Mouse (Mus musculus): ENCODE results near the gene Kif5a. TPM values are rescaled to one million over a fixed set of nuclear protein-coding genes. Genes with fewer than 3 reads are reported as not detected.
A peak's percentile ranks its signal among the peaks of the same experiment; 100 is the strongest.

The Kif5a gene
- total and polyA plus RNA-seq, 3 experiments: 0.11 to 0.22 TPM; not detected in 1

DNA sequence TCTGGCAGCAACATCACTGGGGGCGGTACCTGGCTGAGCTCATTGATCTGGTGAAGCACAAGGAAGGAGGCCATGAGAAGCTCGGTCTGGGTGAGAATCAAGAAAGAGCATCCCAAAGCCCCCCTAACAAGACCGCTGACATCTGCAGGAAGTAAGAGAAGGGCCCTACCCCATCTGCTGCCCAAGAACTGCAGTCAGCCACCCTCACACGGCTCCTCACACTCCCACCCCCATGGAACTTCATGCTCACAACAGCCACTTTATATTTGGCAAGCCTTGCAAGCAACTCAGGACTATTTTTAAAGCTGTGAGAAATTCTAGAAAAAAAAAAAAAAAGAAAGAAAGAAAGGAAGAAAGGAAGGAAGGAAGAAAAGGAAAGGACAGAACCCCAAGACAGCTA is 54.2 kb downstream of the Kif5a start:
- Histone ChIP-seq H3K4me1 (ENCODE audit: insufficient read depth, low read depth, low read length) (peaks cover 79% of the 10 kb centered on the region), H3K4me3 (ENCODE audit: low read depth, low read length) (peak overlapping the region; percentile 92), H3K9me3 (replicated peaks) (no peaks in the 10 kb centered on the region), H3K36me3 (replicated peaks) (peaks cover 67% of the 10 kb centered on the region), H3K27me3 (ENCODE audit: insufficient read depth, low read length) (no peaks in the 10 kb centered on the region)
- TF ChIP-seq GATA2 (IDR thresholded peaks at IDR 0.05; ENCODE audit: borderline replicate concordance, low read depth, low read length) (no peak), GATA1 (IDR thresholded peaks at IDR 0.05; ENCODE audit: borderline replicate concordance, low read length) (no peak), TAL1 (conservative IDR thresholded peaks at IDR 0.05; ENCODE audit: low read depth, low read length) (no peak), CTCF (IDR thresholded peaks at IDR 0.05; ENCODE audit: low read depth, low read length) (no peak), POLR2AphosphoS5 (IDR thresholded peaks at IDR 0.05; ENCODE audit: insufficient replicate concordance, low read depth, low read length) (no peak)
- no peak for ATAC-seq (ENCODE audit: extremely low read depth, insufficient number of reproducible peaks, low FRiP score, poor library complexity, severe bottlenecking)
- DNase-seq (ENCODE audit: low spot score): no peak

DNA sequence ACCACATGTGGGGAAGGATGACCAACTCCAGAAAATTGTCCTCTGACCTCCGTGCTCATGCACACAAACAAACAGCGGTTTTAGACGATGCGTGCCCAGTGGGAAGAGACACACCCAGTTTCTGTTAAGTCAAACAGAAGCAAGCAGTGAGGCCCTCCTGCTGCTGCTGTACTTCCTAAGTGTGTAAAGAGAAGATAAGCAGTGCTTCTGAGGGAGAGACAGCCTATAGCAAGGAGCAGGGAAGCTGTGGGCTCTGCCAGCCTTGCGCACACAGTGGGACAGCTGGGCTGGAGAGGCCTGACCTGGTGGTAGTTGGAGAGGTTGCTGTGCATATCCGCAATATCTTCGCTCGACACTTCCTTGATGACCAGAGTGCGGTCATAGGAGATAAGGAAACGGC is 57.8 kb downstream of the Kif5a start:
- TF ChIP-seq TAL1 (conservative IDR thresholded peaks at IDR 0.05; ENCODE audit: low read depth, low read length) (peak; percentile 90), GATA2 (IDR thresholded peaks at IDR 0.05; ENCODE audit: borderline replicate concordance, low read depth, low read length) (no peak)
- H3K4me1 ChIP-seq (ENCODE audit: insufficient read depth, low read depth, low read length): peaks cover 90% of the 10 kb centered on the region
- peak; percentile 95 for ATAC-seq (ENCODE audit: extremely low read depth, insufficient number of reproducible peaks, low FRiP score, poor library complexity, severe bottlenecking)

DNA sequence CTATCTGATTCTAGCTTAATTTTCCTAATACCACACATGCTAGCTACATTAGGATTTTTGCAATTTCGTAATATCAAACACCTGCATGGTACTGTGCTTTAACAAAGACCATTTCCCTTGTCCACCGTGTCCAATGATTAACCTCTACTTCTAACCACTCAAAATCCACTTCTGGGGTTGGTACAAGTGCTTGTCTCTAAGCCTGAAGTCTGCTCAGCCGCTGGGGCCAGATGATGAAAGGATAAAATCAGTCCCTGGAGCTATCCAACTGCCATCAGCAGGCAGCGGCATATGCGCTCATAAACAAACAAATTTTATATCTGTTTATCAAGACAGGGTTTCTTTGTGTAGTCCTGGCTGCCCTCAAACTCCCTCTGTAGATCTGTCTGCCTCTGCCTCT is 58.6 kb downstream of the Kif5a start:
- H3K4me3 ChIP-seq (ENCODE audit: low read depth, low read length): peak overlapping the region; percentile 44; the same call in 1 of the 2 replicates
- no peaks in the 10 kb centered on the region for H3K9me3 ChIP-seq (replicated peaks)
- H3K4me1 ChIP-seq (ENCODE audit: insufficient read depth, low read depth, low read length): peaks cover 90% of the 10 kb centered on the region
- H3K36me3 ChIP-seq (replicated peaks): peaks cover 98% of the 10 kb centered on the region
- DNase-seq (ENCODE audit: low spot score): no peak
- H3K27me3 ChIP-seq (ENCODE audit: insufficient read depth, low read length): no peaks in the 10 kb centered on the region
- ATAC-seq (ENCODE audit: extremely low read depth, insufficient number of reproducible peaks, low FRiP score, poor library complexity, severe bottlenecking): 0 out of 2 replicates have a peak, but pooled peaks have one; percentile 3
- TF ChIP-seq POLR2AphosphoS5 (IDR thresholded peaks at IDR 0.05; ENCODE audit: insufficient replicate concordance, low read depth, low read length) (no peak), CTCF (IDR thresholded peaks at IDR 0.05; ENCODE audit: low read depth, low read length) (no peak), GATA1 (IDR thresholded peaks at IDR 0.05; ENCODE audit: borderline replicate concordance, low read length) (no peak), TAL1 (conservative IDR thresholded peaks at IDR 0.05; ENCODE audit: low read depth, low read length) (no peak), GATA2 (IDR thresholded peaks at IDR 0.05; ENCODE audit: borderline replicate concordance, low read depth, low read length) (no peak)

More for the DNA sequence above, 57.8 kb downstream of the Kif5a start:
- no peaks in the 10 kb centered on the region for H3K9me3 ChIP-seq (replicated peaks)
- peaks cover 98% of the 10 kb centered on the region for H3K36me3 ChIP-seq (replicated peaks)
- H3K4me3 ChIP-seq (ENCODE audit: low read depth, low read length): peak overlapping the region; percentile 44; the same call in 1 of the 2 replicates
- no peaks in the 10 kb centered on the region for H3K27me3 ChIP-seq (ENCODE audit: insufficient read depth, low read length)
- DNase-seq (ENCODE audit: low spot score): peak; percentile 80

DNA sequence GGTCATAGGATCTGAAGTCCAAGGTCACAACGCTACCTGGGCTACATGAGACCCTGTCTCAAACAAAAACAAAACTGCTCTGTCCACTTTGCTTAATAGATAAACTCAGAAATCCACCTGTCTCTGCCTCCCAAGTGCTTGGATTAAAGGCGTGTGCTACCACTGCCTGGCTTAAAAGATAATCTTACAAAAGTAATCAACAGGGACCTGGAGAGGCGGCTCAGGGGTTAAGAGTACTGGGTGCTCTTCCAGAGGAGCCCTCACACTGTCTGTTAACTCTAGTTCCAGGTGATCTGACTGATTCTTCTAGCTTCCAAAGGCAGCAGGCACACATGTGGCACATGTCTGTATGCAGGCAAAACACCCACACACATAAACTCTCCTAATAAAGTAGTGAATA is 60.0 kb downstream of the Kif5a start:
- Histone ChIP-seq H3K4me1 (ENCODE audit: insufficient read depth, low read depth, low read length) (peaks cover 91% of the 10 kb centered on the region), H3K4me3 (ENCODE audit: low read depth, low read length) (no peak overlapping the region; the same call in 1 of the 2 replicates), H3K9me3 (replicated peaks) (no peaks in the 10 kb centered on the region), H3K27me3 (ENCODE audit: insufficient read depth, low read length) (no peaks in the 10 kb centered on the region), H3K36me3 (replicated peaks) (peaks cover 98% of the 10 kb centered on the region)
- DNase-seq (ENCODE audit: low spot score): no peak
- ATAC-seq (ENCODE audit: extremely low read depth, insufficient number of reproducible peaks, low FRiP score, poor library complexity, severe bottlenecking): no peak
- TF ChIP-seq CTCF (IDR thresholded peaks at IDR 0.05; ENCODE audit: low read depth, low read length) (no peak), TAL1 (conservative IDR thresholded peaks at IDR 0.05; ENCODE audit: low read depth, low read length) (peak; percentile 48; the same call in 1 of the 2 replicates)

DNA sequence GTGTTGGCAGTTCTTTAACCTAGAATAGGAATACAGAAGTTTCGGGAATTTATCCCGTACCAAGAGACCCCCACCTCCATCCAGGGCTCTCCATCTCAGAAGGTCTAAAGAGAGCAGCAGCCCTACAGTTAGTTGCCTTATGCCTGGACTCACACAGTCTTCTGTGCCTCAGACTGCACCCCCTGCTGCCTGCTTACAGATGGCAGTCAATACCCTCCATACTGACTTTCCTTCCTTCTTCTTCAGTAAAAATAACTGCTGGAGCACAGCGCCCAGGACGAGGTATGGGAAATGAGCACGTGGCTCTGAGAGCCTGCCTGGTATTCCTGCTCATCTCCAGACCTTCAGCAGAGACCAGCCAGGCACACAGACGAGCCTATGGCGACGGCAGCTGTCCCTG is 62.9 kb downstream of the Kif5a start:
- Histone ChIP-seq H3K27me3 (ENCODE audit: insufficient read depth, low read length) (no peaks in the 10 kb centered on the region), H3K36me3 (replicated peaks) (peaks cover 87% of the 10 kb centered on the region), H3K4me3 (ENCODE audit: low read depth, low read length) (no peak overlapping the region; the same call in 1 of the 2 replicates), H3K9me3 (replicated peaks) (no peaks in the 10 kb centered on the region), H3K4me1 (ENCODE audit: insufficient read depth, low read depth, low read length) (peaks cover 88% of the 10 kb centered on the region)
- ATAC-seq (ENCODE audit: extremely low read depth, insufficient number of reproducible peaks, low FRiP score, poor library complexity, severe bottlenecking) (no peak), DNase-seq (ENCODE audit: low spot score) (no peak)
- TF ChIP-seq GATA1 (IDR thresholded peaks at IDR 0.05; ENCODE audit: borderline replicate concordance, low read length) (no peak), POLR2AphosphoS5 (IDR thresholded peaks at IDR 0.05; ENCODE audit: insufficient replicate concordance, low read depth, low read length) (no peak), CTCF (IDR thresholded peaks at IDR 0.05; ENCODE audit: low read depth, low read length) (no peak), GATA2 (IDR thresholded peaks at IDR 0.05; ENCODE audit: borderline replicate concordance, low read depth, low read length) (no peak), TAL1 (conservative IDR thresholded peaks at IDR 0.05; ENCODE audit: low read depth, low read length) (no peak)

DNA sequence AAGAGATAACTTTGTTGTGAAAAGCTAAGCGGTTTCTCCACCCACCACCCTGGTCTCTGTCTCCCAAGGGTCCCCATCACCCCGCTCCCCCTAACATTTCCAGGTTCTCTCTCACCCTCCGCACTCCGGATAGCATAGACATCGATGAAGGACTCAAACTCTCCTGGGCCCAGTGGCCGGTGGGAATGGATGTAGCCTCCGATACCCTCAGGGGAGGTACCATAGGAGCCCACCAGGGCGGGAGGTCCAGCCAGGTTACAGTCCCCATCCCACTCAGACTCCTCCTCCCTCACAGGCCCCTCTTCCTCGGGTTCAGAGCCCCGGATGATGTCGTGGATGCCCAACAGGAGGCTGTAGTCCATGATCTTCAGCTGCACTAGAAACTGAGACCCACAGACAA is 63.7 kb downstream of the Kif5a start:
- Histone ChIP-seq H3K9me3 (replicated peaks) (no peaks in the 10 kb centered on the region), H3K4me1 (ENCODE audit: insufficient read depth, low read depth, low read length) (peaks cover 89% of the 10 kb centered on the region), H3K4me3 (ENCODE audit: low read depth, low read length) (peak overlapping the region; percentile 52; the same call in 1 of the 2 replicates), H3K27me3 (ENCODE audit: insufficient read depth, low read length) (no peaks in the 10 kb centered on the region), H3K36me3 (replicated peaks) (peaks cover 79% of the 10 kb centered on the region)
- no peak for DNase-seq (ENCODE audit: low spot score)
- TF ChIP-seq GATA1 (IDR thresholded peaks at IDR 0.05; ENCODE audit: borderline replicate concordance, low read length) (no peak), CTCF (IDR thresholded peaks at IDR 0.05; ENCODE audit: low read depth, low read length) (no peak), GATA2 (IDR thresholded peaks at IDR 0.05; ENCODE audit: borderline replicate concordance, low read depth, low read length) (no peak), TAL1 (conservative IDR thresholded peaks at IDR 0.05; ENCODE audit: low read depth, low read length) (no peak), POLR2AphosphoS5 (IDR thresholded peaks at IDR 0.05; ENCODE audit: insufficient replicate concordance, low read depth, low read length) (no peak)
- ATAC-seq (ENCODE audit: extremely low read depth, insufficient number of reproducible peaks, low FRiP score, poor library complexity, severe bottlenecking): no peak

DNA sequence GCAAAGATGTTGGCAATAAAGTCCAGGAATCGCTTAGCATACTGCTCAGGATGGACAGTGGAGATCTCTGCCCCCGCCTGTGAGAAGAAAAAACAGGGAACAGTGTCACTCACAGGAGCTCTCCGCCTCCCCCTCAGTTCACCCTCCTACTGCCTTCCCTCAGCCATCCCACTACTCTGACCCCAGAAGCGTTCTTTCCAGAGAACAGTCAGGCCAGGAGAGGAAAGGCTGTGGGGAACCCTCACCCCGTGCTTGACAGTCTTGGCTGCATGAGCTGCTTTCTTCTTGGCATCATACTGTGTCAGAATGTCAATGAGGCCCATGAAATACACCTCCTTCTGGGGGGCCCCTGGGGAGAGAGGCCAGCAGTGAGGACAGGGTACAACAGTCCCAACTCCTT is 64.1 kb downstream of the Kif5a start:
- peaks cover 89% of the 10 kb centered on the region for H3K4me1 ChIP-seq (ENCODE audit: insufficient read depth, low read depth, low read length)
- H3K9me3 ChIP-seq (replicated peaks): no peaks in the 10 kb centered on the region
- H3K4me3 ChIP-seq (ENCODE audit: low read depth, low read length): peak overlapping the region; percentile 52; the same call in 1 of the 2 replicates
- no peaks in the 10 kb centered on the region for H3K27me3 ChIP-seq (ENCODE audit: insufficient read depth, low read length)
- ATAC-seq (ENCODE audit: extremely low read depth, insufficient number of reproducible peaks, low FRiP score, poor library complexity, severe bottlenecking): no peak
- peaks cover 75% of the 10 kb centered on the region for H3K36me3 ChIP-seq (replicated peaks)
- TF ChIP-seq POLR2AphosphoS5 (IDR thresholded peaks at IDR 0.05; ENCODE audit: insufficient replicate concordance, low read depth, low read length) (no peak), GATA1 (IDR thresholded peaks at IDR 0.05; ENCODE audit: borderline replicate concordance, low read length) (no peak)
- DNase-seq (ENCODE audit: low spot score): no peak
